Mouse (Mus musculus) kidney, adult 2 months (tissue): ENCODE measurements around the gene Mob2.

Source experiments
- CTCF ChIP-seq: fragments of 200-500 bp; conservative IDR thresholded peaks from 2 replicates; pipeline ENCODE4 v1.5.1; 2011; ENCODE audit warnings: low read depth, mild to moderate bottlenecking, control low read depth, low read length, moderate library complexity, mixed read lengths; ENCODE audit not compliant: insufficient read depth, insufficient read length
- POLR2A ChIP-seq: fragments of 200-500 bp; IDR thresholded peaks from one replicate; pipeline ENCODE4 v1.6.1; 2011; ENCODE audit warnings: low read depth, low read length, control low read depth

GRCm38 (mm10) chr7:141978003-141978402 lies 82.9 kb downstream of the Mob2 start:
- TF ChIP-seq POLR2A (no peak), CTCF (no peak)
